Mouse (Mus musculus): ENCODE measurements around the gene Cib1. TPM values are rescaled to one million over a fixed set of nuclear protein-coding genes. Genes with fewer than 3 reads are reported as not detected.
A peak's percentile ranks its signal among the peaks of the same experiment; 100 is the strongest.

The Cib1 gene
- total RNA-seq, 2 experiments from 2014 or later = 23.6 to 25.0 TPM

- TF ChIP-seq CTCF (conservative IDR thresholded peaks at IDR 0.05) = no peak
- DNase-seq (ENCODE audit: low spot score in 2 of 2) = no peak
- Histone ChIP-seq H3K4me3 (no peak overlapping the region), H3K27ac (peak overlapping the region; percentile 32; the same call in 1 of the 2 replicates)
These were observed 37.5 kb downstream of the Cib1 start for GRCm38 (mm10) chr7:80195146-80195545.

- Histone ChIP-seq H3K4me3 (no peak overlapping the region; the same call in 1 of the 2 replicates), H3K27ac (peak overlapping the region; percentile 81)
- DNase-seq (ENCODE audit: low spot score in 2 of 2) = no peak
- TF ChIP-seq CTCF (conservative IDR thresholded peaks at IDR 0.05) = no peak
These were observed 38.5 kb downstream of the Cib1 start for GRCm38 (mm10) chr7:80193941-80194739.

- no peak for TF ChIP-seq CTCF (conservative IDR thresholded peaks at IDR 0.05)
- DNase-seq (ENCODE audit: low spot score in 2 of 2) = peak; percentile 55 to 57
- peak overlapping the region; percentile 74 for H3K27ac ChIP-seq
- peak overlapping the region; percentile 33 for H3K4me3 ChIP-seq
These were observed 40.2 kb downstream of the Cib1 start for GRCm38 (mm10) chr7:80192226-80193061.

GRCm38 (mm10) chr7:80191455-80191854 lies 41.2 kb downstream of the Cib1 start:
- H3K4me3 ChIP-seq = no peak overlapping the region
- DNase-seq (ENCODE audit: low spot score in 2 of 2) = no peak
- TF ChIP-seq CTCF (conservative IDR thresholded peaks at IDR 0.05) = no peak
- H3K27ac ChIP-seq = peak overlapping the region; percentile 74

- peak overlapping the region; percentile 5; the same call in 1 of the 2 replicates for H3K4me3 ChIP-seq
- H3K27ac ChIP-seq = peak overlapping the region; percentile 99
- no peak for DNase-seq (ENCODE audit: low spot score in 2 of 2)
- TF ChIP-seq CTCF (conservative IDR thresholded peaks at IDR 0.05) = no peak
These were observed 43.3 kb downstream of the Cib1 start for GRCm38 (mm10) chr7:80189147-80189933.

- peak overlapping the region; percentile 99 for H3K27ac ChIP-seq
- no peak for TF ChIP-seq CTCF (conservative IDR thresholded peaks at IDR 0.05)
- no peak for DNase-seq (ENCODE audit: low spot score in 2 of 2)
- 0 out of 2 replicates have a peak overlapping the region, but pooled peaks have one; percentile 5 for H3K4me3 ChIP-seq
These were observed 44.0 kb downstream of the Cib1 start for GRCm38 (mm10) chr7:80188579-80189125.

- Histone ChIP-seq H3K27ac (peak overlapping the region; percentile 99), H3K4me3 (peak overlapping the region; percentile 57)
- peak in 1 of 2 experiments; percentile 14 for DNase-seq (ENCODE audit: low spot score in 2 of 2)
- TF ChIP-seq CTCF (conservative IDR thresholded peaks at IDR 0.05) = no peak
These were observed 45.1 kb downstream of the Cib1 start for GRCm38 (mm10) chr7:80187501-80187900.

- TF ChIP-seq CTCF (conservative IDR thresholded peaks at IDR 0.05) = peak; percentile 55
- peak within 1 kb of the TSS; percentile 57 for H3K4me3 ChIP-seq
- DNase-seq (ENCODE audit: low spot score in 2 of 2) = peak; percentile 96
- H3K27ac ChIP-seq = peak within 1 kb of the TSS; percentile 99
These were observed 45.9 kb downstream of the Cib1 start, which contains the start of gene Sema4b for GRCm38 (mm10) chr7:80186531-80187296. Gene Sema4b (plus strand): TSS chr7:80186841.

- H3K27ac ChIP-seq = peak overlapping the region; percentile 99
These were observed 46.6 kb downstream of the Cib1 start for GRCm38 (mm10) chr7:80186021-80186420.

GRCm38 (mm10) chr7:80184968-80185367 lies 47.6 kb downstream of the Cib1 start:
- no peak for DNase-seq (ENCODE audit: low spot score in 2 of 2)
- no peak overlapping the region for H3K4me3 ChIP-seq
- H3K27ac ChIP-seq = no peak overlapping the region
- no peak for TF ChIP-seq CTCF (conservative IDR thresholded peaks at IDR 0.05)

More at GRCm38 (mm10) chr7:80186021-80186420, 46.6 kb downstream of the Cib1 start:
- no peak for DNase-seq (ENCODE audit: low spot score in 2 of 2)
- peak overlapping the region; percentile 57 for H3K4me3 ChIP-seq
- no peak for TF ChIP-seq CTCF (conservative IDR thresholded peaks at IDR 0.05)

- Histone ChIP-seq H3K4me3 (no peak overlapping the region), H3K27ac (no peak overlapping the region)
- TF ChIP-seq CTCF (conservative IDR thresholded peaks at IDR 0.05) = no peak
- no peak for DNase-seq (ENCODE audit: low spot score in 2 of 2)
These were observed 48.1 kb downstream of the Cib1 start for GRCm38 (mm10) chr7:80184551-80184950.

Data from layer of hippocampus, adult 2 months (tissue).